Comparison of ENCODE assay signal across 12 mouse cellular contexts in genomic region chr12:33317792-33318530, GRCm38 (mm10).
DNase-seq lines count a peak whose midpoint lies in the region; ATAC-seq and TF ChIP-seq lines count a peak whose summit lies in the region.
"Had no signal": no experiment of that assay in that cellular context is flagged by ENCODE, and none has a peak within 500 bp of the region (broad histone marks: within the 10 kb centered on the region; RNA-seq: fewer than 3 reads in every experiment).

No protein-coding gene starts in this region.

- H3K4me1 ChIP-seq in heart, embryonic 13.5 days, result peaks cover 28% of the 10 kb centered on the region

- ATAC-seq in heart, embryonic 13.5 days (ENCODE audit: extremely low read depth, insufficient number of reproducible peaks, low FRiP score, low TSS enrichment), result no peak
- peak; percentile 80 for ATAC-seq in erythroid progenitor cell, adult 5-6 weeks (replicated peaks; ENCODE audit: low FRiP score, poor library complexity, severe bottlenecking)
- peak; percentile 54 for ATAC-seq in megakaryocyte progenitor cell, adult 5-6 weeks (replicated peaks; ENCODE audit: poor library complexity)
- ATAC-seq: hindbrain, embryonic 16.5 days had no signal

- H3K4me2 ChIP-seq in heart, embryonic 13.5 days, result no peak overlapping the region
- H3K4me2 ChIP-seq: kidney, embryonic 15.5 days had no signal

- no peak for DNase-seq in heart, postnatal 14 days
- peak; percentile 79 for DNase-seq in MEL-GATA-1-ER (ENCODE audit: extremely low read depth, low read depth)
- no peak for DNase-seq in left cerebral cortex, adult 2 months (ENCODE audit: extremely low spot score in 1 of 2, low spot score in 2 of 2)
- no peak for DNase-seq in left cerebral cortex, postnatal 4 days
- DNase-seq: cerebellum, postnatal 25 days; heart, postnatal 10 days; lung, adult 2 months had no signal

- no peak for TF ChIP-seq CTCF in left cerebral cortex, adult 2 months (IDR thresholded peaks at IDR 0.05)

- H3K9me3 ChIP-seq in heart, embryonic 13.5 days, result no peaks in the 10 kb centered on the region
- H3K9me3 ChIP-seq: kidney, embryonic 15.5 days had no signal

- no peak overlapping the region for H3K27ac ChIP-seq in heart, embryonic 13.5 days (replicated peaks)
- H3K27ac ChIP-seq in left cerebral cortex, adult 2 months, result no peak overlapping the region
- H3K27ac ChIP-seq: kidney, embryonic 15.5 days had no signal

- intact Hi-C loops in heart, postnatal 14 days (cut with DNase I), result no loop called here
- intact Hi-C loops in left cerebral cortex, adult 2 months (cut with DNase I), result no loop called here
- intact Hi-C loops in left cerebral cortex, postnatal 4 days (cut with DNase I), result no loop called here

- H3K36me3 ChIP-seq in heart, embryonic 13.5 days, result no peaks in the 10 kb centered on the region
- H3K36me3 ChIP-seq: kidney, embryonic 15.5 days had no signal

- H3K9ac ChIP-seq in heart, embryonic 13.5 days, result peak overlapping the region; percentile 53; the same call in 1 of the 2 replicates
- H3K9ac ChIP-seq: kidney, embryonic 15.5 days had no signal

- no peaks in the 10 kb centered on the region for H3K27me3 ChIP-seq in heart, embryonic 13.5 days (replicated peaks)
- H3K27me3 ChIP-seq: kidney, embryonic 15.5 days had no signal

- no peak overlapping the region for H3K4me3 ChIP-seq in heart, embryonic 13.5 days
- no peak overlapping the region for H3K4me3 ChIP-seq in left cerebral cortex, adult 2 months
- H3K4me3 ChIP-seq: kidney, embryonic 15.5 days had no signal

- WGBS in heart, embryonic 13.5 days, result 52% methylated on average over 9 of the region's 9 CpGs
